Mouse (Mus musculus) neural tube, embryonic 14.5 days (tissue): ENCODE results near the gene Lyrm1. TPM values are rescaled to one million over a fixed set of nuclear protein-coding genes. Genes with fewer than 3 reads are reported as not detected.

Experiments used
- ATAC-seq: fragments of 200-750 bp; cut with Nextera tagmentation; 2 replicates; pipeline ENCODE4 v1.8.0; 2017; ENCODE audit warnings: low read depth, mild to moderate bottlenecking, moderate TSS enrichment, moderate library complexity
- H3K27ac ChIP-seq: fragments of 300-500 bp; sonication (generic); 2 replicates; pipeline ENCODE4 v1.5.1; 2014; ENCODE audit warnings: low read depth, mild to moderate bottlenecking, control low read depth, low read length, moderate library complexity, mixed read lengths
- H3K27me3 ChIP-seq: fragments of 300-500 bp; sonication (generic); 2 replicates; pipeline ENCODE4 v1.6.1; 2014; ENCODE audit warnings: low read length; ENCODE audit not compliant: control insufficient read depth, insufficient read depth
- H3K36me3 ChIP-seq: fragments of 300-500 bp; sonication (generic); 2 replicates; pipeline ENCODE4 v1.6.1; 2014; ENCODE audit warnings: low read length, mixed read lengths; ENCODE audit not compliant: control insufficient read depth, insufficient read depth
- H3K4me1 ChIP-seq: fragments of 300-500 bp; sonication (generic); 2 replicates; pipeline ENCODE4 v1.6.1; 2014; ENCODE audit warnings: low read length; ENCODE audit not compliant: control insufficient read depth, insufficient read depth
- H3K4me2 ChIP-seq: fragments of 300-500 bp; sonication (generic); 2 replicates; pipeline ENCODE4 v1.6.1; 2014; ENCODE audit warnings: mild to moderate bottlenecking, low read depth, low read length, control low read depth
- H3K4me3 ChIP-seq: fragments of 300-500 bp; sonication (generic); 2 replicates; pipeline ENCODE4 v1.5.1; 2014; ENCODE audit warnings: low read depth, low read length, control low read depth, mixed read lengths
- H3K9ac ChIP-seq: fragments of 300-500 bp; sonication (generic); replicated peaks from 2 replicates; pipeline ENCODE4 v1.6.1; 2014; ENCODE audit warnings: low read depth, mild to moderate bottlenecking, control low read depth, low read length, mixed read lengths
- H3K9me3 ChIP-seq: fragments of 300-500 bp; sonication (generic); 2 replicates; pipeline ENCODE4 v1.6.1; 2016; ENCODE audit warnings: low read length; ENCODE audit not compliant: control insufficient read depth
- WGBS: fragments of 180-500 bp; shearing (Covaris S2); extraction: QIAGEN DNeasy Blood & Tissue Kit; methylation state at CpG from one replicate; pipeline ENCODE4 v1.1.7; 2014; 5-methylcytosine and 5-hydroxymethylcytosine counted together
- polyA plus RNA-seq: library from polyadenylated mRNA; unstranded; fragments of >200 nt; fragmentation: Nextera tagmentation; extraction: Ambion mirVana; gene quantifications from 2 replicates; pipeline ENCODE4 v1.2.1, GENCODE M21; 2014

The Lyrm1 gene
- polyA plus RNA-seq, 1 experiment from 2014 or later: 20.2 TPM

DNA sequence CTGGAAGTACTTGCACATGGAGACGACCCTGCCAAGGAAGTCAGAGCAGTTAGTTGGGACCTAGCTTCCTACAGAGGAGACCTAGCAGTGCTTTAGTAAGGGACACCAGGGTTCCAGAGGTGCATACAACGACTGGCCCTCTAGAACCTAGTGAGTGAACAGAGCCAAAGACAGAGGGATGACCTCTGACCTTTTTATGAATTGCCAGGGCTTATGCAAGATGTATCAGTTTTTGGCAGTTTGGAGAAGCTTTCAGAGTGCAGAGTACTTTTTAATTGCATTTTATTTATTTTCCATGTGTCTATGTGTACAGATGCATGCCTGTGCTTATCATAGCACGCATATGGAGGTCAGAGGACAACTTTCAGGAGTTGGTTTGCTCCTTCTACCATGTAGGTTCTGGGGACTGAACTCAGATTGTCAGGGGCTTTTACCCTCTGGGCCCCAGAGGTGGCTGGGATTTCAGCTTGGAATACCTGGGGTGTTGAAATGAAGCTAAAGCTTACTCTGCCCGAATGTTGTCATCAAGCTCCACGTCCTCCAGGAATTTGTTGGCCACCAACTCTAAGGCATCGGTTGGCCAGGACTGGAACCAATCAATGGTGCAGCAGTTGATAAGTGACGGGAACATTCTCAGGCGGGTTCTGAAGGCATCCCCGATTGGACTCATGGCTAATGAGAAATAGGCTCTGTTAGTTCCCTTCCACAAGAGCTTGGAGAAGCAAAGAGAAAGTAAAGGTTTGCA, 70.2 kb downstream of the Lyrm1 start:
- WGBS: 91% methylated on average over 9 of the region's 9 CpGs
- no peak overlapping the region for H3K4me2 ChIP-seq
- no peaks in the 10 kb centered on the region for H3K36me3 ChIP-seq
- H3K4me1 ChIP-seq: no peaks in the 10 kb centered on the region
- H3K4me3 ChIP-seq: no peak overlapping the region
- H3K27ac ChIP-seq: no peak overlapping the region
- H3K9ac ChIP-seq: no peak overlapping the region
- H3K27me3 ChIP-seq: no peaks in the 10 kb centered on the region
- H3K9me3 ChIP-seq: no peaks in the 10 kb centered on the region
- no peak for ATAC-seq

- ATAC-seq: no peak
- H3K27me3 ChIP-seq: no peaks in the 10 kb centered on the region
- H3K4me2 ChIP-seq: no peak overlapping the region
- H3K9me3 ChIP-seq: no peaks in the 10 kb centered on the region
- H3K27ac ChIP-seq: no peak overlapping the region
- no peak overlapping the region for H3K9ac ChIP-seq
- no peak overlapping the region for H3K4me3 ChIP-seq
- H3K4me1 ChIP-seq: no peaks in the 10 kb centered on the region
- WGBS: 81% methylated on average over 2 of the region's 2 CpGs
- no peaks in the 10 kb centered on the region for H3K36me3 ChIP-seq
Observed at GRCm38 (mm10) chr7:119969320-119969719, 73.7 kb downstream of the Lyrm1 start.

GRCm38 (mm10) chr7:119974214-119974613, 78.6 kb downstream of the Lyrm1 start:
- Histone ChIP-seq H3K9me3 (no peaks in the 10 kb centered on the region), H3K4me3 (no peak overlapping the region), H3K4me2 (no peak overlapping the region), H3K36me3 (no peaks in the 10 kb centered on the region), H3K9ac (no peak overlapping the region), H3K27me3 (no peaks in the 10 kb centered on the region), H3K27ac (no peak overlapping the region), H3K4me1 (no peaks in the 10 kb centered on the region)
- no peak for ATAC-seq
- WGBS: 90% methylated on average over 5 of the region's 5 CpGs

DNA sequence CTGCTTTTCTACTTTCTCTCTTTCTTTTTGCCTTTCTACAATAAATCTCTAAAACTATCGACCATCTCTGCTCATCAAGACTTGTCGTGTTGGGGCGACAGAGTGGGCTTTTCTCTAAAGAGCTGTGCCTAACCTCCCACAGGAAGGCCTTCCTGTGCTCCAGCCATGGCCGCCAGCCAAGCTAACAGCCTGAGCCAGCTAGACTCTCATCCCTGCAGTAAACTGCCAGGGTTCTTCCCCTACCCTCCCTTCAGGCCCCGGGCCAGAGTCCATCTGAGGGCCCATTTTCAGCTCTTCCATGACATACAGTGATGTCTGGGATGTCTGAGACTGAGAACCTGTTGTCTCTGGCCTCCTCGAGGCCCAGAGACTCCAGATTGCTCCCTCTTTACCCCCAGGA, 80.6 kb downstream of the Lyrm1 start:
- no peak for ATAC-seq
- Histone ChIP-seq H3K4me2 (no peak overlapping the region), H3K9me3 (no peaks in the 10 kb centered on the region), H3K9ac (no peak overlapping the region), H3K4me3 (no peak overlapping the region), H3K4me1 (no peaks in the 10 kb centered on the region), H3K27ac (no peak overlapping the region), H3K27me3 (no peaks in the 10 kb centered on the region), H3K36me3 (no peaks in the 10 kb centered on the region)
- 91% methylated on average over 6 of the region's 6 CpGs for WGBS

DNA sequence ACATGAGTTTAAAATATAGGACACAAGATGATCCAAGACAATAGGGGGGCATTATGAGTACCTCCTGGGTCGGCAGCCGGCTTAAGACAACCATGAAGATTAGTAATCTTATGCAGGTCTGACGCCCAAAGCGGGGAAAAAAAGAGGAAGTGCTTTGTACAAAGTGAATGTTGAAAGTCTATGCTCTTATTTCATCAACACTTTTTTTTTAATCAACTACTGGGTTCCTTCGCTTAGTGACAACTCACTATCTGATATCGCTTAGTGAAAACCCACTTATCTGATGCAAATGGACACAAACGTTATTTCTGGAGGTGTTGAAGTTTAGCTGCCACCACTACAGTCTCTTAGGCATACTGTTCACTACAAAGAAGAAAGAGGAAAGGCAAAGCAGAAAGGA, 81.9 kb downstream of the Lyrm1 start:
- no peak overlapping the region for H3K27ac ChIP-seq
- H3K4me1 ChIP-seq: no peaks in the 10 kb centered on the region
- 90% methylated on average over 7 of the region's 7 CpGs for WGBS
- H3K4me3 ChIP-seq: no peak overlapping the region
- no peaks in the 10 kb centered on the region for H3K9me3 ChIP-seq
- no peaks in the 10 kb centered on the region for H3K27me3 ChIP-seq
- H3K36me3 ChIP-seq: no peaks in the 10 kb centered on the region
- ATAC-seq: no peak
- no peak overlapping the region for H3K4me2 ChIP-seq
- no peak overlapping the region for H3K9ac ChIP-seq

GRCm38 (mm10) chr7:119978576-119978975, 82.9 kb downstream of the Lyrm1 start:
- no peak overlapping the region for H3K27ac ChIP-seq
- H3K4me3 ChIP-seq: no peak overlapping the region
- H3K9me3 ChIP-seq: no peaks in the 10 kb centered on the region
- no peaks in the 10 kb centered on the region for H3K4me1 ChIP-seq
- no peak overlapping the region for H3K4me2 ChIP-seq
- H3K9ac ChIP-seq: no peak overlapping the region
- H3K27me3 ChIP-seq: no peaks in the 10 kb centered on the region
- no peaks in the 10 kb centered on the region for H3K36me3 ChIP-seq
- no peak for ATAC-seq

- no peak overlapping the region for H3K9ac ChIP-seq
- no peak overlapping the region for H3K27ac ChIP-seq
- no peak overlapping the region for H3K4me2 ChIP-seq
- H3K4me3 ChIP-seq: no peak overlapping the region
- no peaks in the 10 kb centered on the region for H3K27me3 ChIP-seq
- no peaks in the 10 kb centered on the region for H3K4me1 ChIP-seq
- H3K36me3 ChIP-seq: no peaks in the 10 kb centered on the region
- H3K9me3 ChIP-seq: no peaks in the 10 kb centered on the region
- 82% methylated on average over 3 of the region's 3 CpGs for WGBS
- ATAC-seq: no peak
Observed at GRCm38 (mm10) chr7:119980170-119980569, 84.5 kb downstream of the Lyrm1 start.

DNA sequence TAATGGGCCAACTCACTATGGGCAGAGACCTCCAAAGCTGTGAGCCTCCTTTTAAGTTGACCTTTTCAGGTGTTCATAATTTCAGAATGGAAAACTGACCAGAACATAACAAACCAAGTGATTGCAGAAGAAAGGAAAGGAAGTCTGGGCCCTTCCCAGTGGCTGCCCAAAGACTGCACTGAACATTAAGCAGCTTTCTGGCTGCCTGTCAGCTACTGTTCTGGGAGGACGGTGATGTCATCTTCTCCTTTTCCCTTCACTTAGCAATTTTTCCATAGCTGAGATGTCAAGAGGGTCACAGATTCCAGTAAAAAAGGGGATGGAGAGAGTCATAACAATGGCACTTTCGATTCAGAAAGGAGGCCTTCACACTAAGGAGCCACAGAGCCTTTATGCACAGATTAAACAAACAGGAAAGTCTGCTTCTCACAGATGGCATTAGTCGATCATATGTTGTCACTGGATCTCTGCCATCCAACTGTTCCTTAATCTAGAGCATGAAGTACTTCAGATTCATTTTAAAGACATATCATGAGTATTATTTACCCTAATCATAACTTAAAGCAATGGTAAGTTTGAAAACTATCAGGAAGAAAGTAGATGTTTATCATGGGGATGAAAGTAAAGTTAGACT, 89.7 kb downstream of the Lyrm1 start:
- Histone ChIP-seq H3K9me3 (no peaks in the 10 kb centered on the region), H3K27ac (no peak overlapping the region), H3K27me3 (no peaks in the 10 kb centered on the region), H3K4me2 (no peak overlapping the region), H3K9ac (no peak overlapping the region), H3K4me3 (no peak overlapping the region), H3K36me3 (no peaks in the 10 kb centered on the region), H3K4me1 (no peaks in the 10 kb centered on the region)
- 81% methylated on average over 3 of the region's 3 CpGs for WGBS
- ATAC-seq: no peak

DNA sequence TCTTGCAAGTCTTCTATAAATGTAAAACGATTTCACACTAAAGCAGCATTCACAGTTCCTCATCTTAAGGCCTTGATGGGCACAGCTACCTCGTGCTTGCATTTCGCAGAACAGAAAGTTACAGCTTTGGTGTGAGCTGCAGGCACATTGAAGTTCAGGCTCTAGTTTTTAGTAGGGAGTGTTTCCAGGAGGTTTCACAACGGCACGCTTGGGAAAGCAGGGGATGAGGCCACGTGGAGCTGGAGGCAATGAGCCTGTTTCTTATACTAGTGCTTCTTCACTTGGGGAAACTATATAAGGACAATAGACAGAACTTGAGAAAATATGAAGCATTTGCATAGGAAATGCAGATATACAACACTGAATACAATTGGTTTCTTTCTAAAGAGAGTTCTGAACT, 101.4 kb downstream of the Lyrm1 start:
- no peak for ATAC-seq
- H3K4me3 ChIP-seq: no peak overlapping the region
- H3K27ac ChIP-seq: no peak overlapping the region
- H3K36me3 ChIP-seq: no peaks in the 10 kb centered on the region
- H3K4me2 ChIP-seq: no peak overlapping the region
- H3K27me3 ChIP-seq: no peaks in the 10 kb centered on the region
- H3K9me3 ChIP-seq: no peaks in the 10 kb centered on the region
- H3K9ac ChIP-seq: no peak overlapping the region
- 78% methylated on average over 6 of the region's 6 CpGs for WGBS
- no peaks in the 10 kb centered on the region for H3K4me1 ChIP-seq
